Mouse (Mus musculus) G1E-ER4 (cell line): Measurements from ENCODE around the gene Tmem200b. TPM values are rescaled to one million over a fixed set of nuclear protein-coding genes. Genes with fewer than 3 reads are reported as not detected.

Source experiments
- GATA1 ChIP-seq: IDR thresholded peaks from one replicate; pipeline ENCODE4 v1.8.0; 2012; ENCODE audit warnings: low read length, inconsistent platforms
- polyA plus RNA-seq: library from polyadenylated mRNA; stranded (reverse); fragments of >175 nt; gene quantifications from 2 replicates; pipeline ENCODE4 v1.2.3, GENCODE M21; 2012

The Tmem200b gene
- polyA plus RNA-seq, 1 experiment = not detected

GRCm38 (mm10) chr4:131919506-131920140 is 1.9 kb upstream of the Tmem200b start:
- no peak for TF ChIP-seq GATA1

GRCm38 (mm10) chr4:131920141-131920594 is 1.4 kb upstream of the Tmem200b start:
- no peak for TF ChIP-seq GATA1

GRCm38 (mm10) chr4:131920595-131921351 is 798 bp upstream of the Tmem200b start:
- TF ChIP-seq GATA1 = no peak

GRCm38 (mm10) chr4:131922404-131922803 is 833 bp downstream of the Tmem200b start:
- no peak for TF ChIP-seq GATA1

- no peak for TF ChIP-seq GATA1
Measured at GRCm38 (mm10) chr4:131924096-131924810, 2.7 kb downstream of the Tmem200b start.

GRCm38 (mm10) chr4:131929146-131929545 is 7.6 kb downstream of the Tmem200b start:
- no peak for TF ChIP-seq GATA1

- no peak for TF ChIP-seq GATA1
Measured at GRCm38 (mm10) chr4:131939459-131939858, 17.9 kb downstream of the Tmem200b start.

- no peak for TF ChIP-seq GATA1
Measured at GRCm38 (mm10) chr4:131940846-131941245, 19.3 kb downstream of the Tmem200b start.

GRCm38 (mm10) chr4:131947848-131948247 is 26.3 kb downstream of the Tmem200b start:
- no peak for TF ChIP-seq GATA1

GRCm38 (mm10) chr4:131949903-131950302 is 28.3 kb downstream of the Tmem200b start:
- TF ChIP-seq GATA1 = no peak

GRCm38 (mm10) chr4:131950657-131951056 is 29.1 kb downstream of the Tmem200b start:
- no peak for TF ChIP-seq GATA1

- no peak for TF ChIP-seq GATA1
Measured at GRCm38 (mm10) chr4:131957161-131957560, 35.6 kb downstream of the Tmem200b start.

GRCm38 (mm10) chr4:131968873-131969272 is 47.3 kb downstream of the Tmem200b start:
- TF ChIP-seq GATA1 = no peak

- TF ChIP-seq GATA1 = no peak
Measured at GRCm38 (mm10) chr4:131970244-131970853, 48.8 kb downstream of the Tmem200b start.

Other genes starting within 250 kb of the Tmem200b start
- 20.1 and 20.9 TPM in 2 replicates for gene Ptpru, start 83.5 kb upstream of the Tmem200b start, polyA plus RNA-seq
- gene Mecr, start 78.3 kb upstream of the Tmem200b start, polyA plus RNA-seq = 31.8 and 43.9 TPM in 2 replicates
- gene Srsf4, start 48.2 kb upstream of the Tmem200b start, polyA plus RNA-seq = 216 and 225 TPM in 2 replicates
- gene Gm10300, start 152.9 kb downstream of the Tmem200b start, polyA plus RNA-seq = 0.23 and 0.29 TPM in 2 replicates
- gene Epb41, start 153.6 kb downstream of the Tmem200b start, polyA plus RNA-seq = 104 and 111 TPM in 2 replicates
- not detected in 2 replicates for gene Oprd1, start 222.7 kb downstream of the Tmem200b start, polyA plus RNA-seq